Mouse (Mus musculus): ENCODE measurements around the gene Iars. TPM values are rescaled to one million over a fixed set of nuclear protein-coding genes. Genes with fewer than 3 reads are reported as not detected.
A peak's percentile ranks its signal among the peaks of the same experiment; 100 is the strongest.
"Not testable (repeated sequence)": the region's sequence is repeated elsewhere in the genome, so short reads cannot be mapped to it uniquely, and the experiment has no call there.

The Iars gene
- polyA plus RNA-seq, 1 experiment from 2014 or later = 109 TPM

DNA sequence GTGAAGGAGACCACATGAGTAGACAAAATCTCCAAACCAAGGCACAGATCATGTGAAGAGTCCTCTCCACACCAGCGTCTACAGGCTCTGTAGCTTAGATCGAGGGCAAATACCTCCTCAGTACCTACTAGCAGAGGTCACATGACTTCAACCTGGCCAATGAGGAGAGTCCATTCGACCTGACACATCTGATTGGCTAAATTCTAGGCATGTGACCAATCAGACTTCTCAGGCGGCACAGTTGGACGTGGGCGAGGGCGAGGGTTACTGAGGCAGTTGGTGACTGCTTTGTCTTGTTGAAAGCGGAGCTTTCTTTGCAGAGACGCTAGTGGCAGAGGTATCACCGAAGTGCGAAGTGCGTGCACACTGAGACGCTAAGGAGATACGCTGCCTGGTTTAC, 80.3 kb downstream of the Iars start:
- Histone ChIP-seq H3K27ac (ENCODE audit: low read depth, low read length) (no peak overlapping the region), H3K36me3 (ENCODE audit: control insufficient read depth, insufficient read depth, low read length) (no peaks in the 10 kb centered on the region), H3K9me3 (ENCODE audit: control insufficient read depth, low read length) (no peaks in the 10 kb centered on the region), H3K9ac (ENCODE audit: low read length) (no peak overlapping the region), H3K27me3 (ENCODE audit: control insufficient read depth, insufficient read depth, low read length) (no peaks in the 10 kb centered on the region), H3K4me3 (ENCODE audit: low read depth, low read length) (no peak overlapping the region), H3K4me2 (no peak overlapping the region), H3K4me1 (ENCODE audit: control insufficient read depth, insufficient read depth, low read length) (no peaks in the 10 kb centered on the region)
- 88% methylated on average over 14 of the region's 14 CpGs for WGBS
- DNase-seq (ENCODE audit: low spot score, missing footprints) = no peak
- ATAC-seq (ENCODE audit: low FRiP score) = no peak

DNA sequence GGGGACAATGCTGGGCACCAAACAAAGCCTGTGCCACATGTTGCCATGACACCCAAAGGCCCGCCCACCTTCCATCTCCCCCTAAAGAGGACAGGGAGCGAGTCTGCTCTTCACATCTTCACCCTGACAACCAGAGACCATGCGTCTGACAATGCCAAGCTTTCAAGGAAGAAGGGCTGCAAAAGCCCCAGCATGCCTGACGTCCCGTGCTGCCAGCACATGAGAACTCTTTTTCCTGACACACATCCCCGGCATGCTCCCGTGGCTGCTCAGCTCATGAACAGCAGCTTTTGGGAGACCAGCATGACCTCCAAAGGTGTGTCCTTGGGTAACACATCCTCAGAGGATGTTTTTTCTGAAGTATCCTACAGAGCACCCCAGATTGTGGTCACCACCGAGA, 83.4 kb downstream of the Iars start:
- Histone ChIP-seq H3K36me3 (ENCODE audit: control insufficient read depth, insufficient read depth, low read length) (no peaks in the 10 kb centered on the region), H3K9me3 (ENCODE audit: control insufficient read depth, low read length) (no peaks in the 10 kb centered on the region), H3K9ac (ENCODE audit: low read length) (no peak overlapping the region), H3K4me1 (ENCODE audit: control insufficient read depth, insufficient read depth, low read length) (no peaks in the 10 kb centered on the region), H3K27me3 (ENCODE audit: control insufficient read depth, insufficient read depth, low read length) (no peaks in the 10 kb centered on the region), H3K4me3 (ENCODE audit: low read depth, low read length) (no peak overlapping the region), H3K4me2 (no peak overlapping the region), H3K27ac (ENCODE audit: low read depth, low read length) (no peak overlapping the region)
- no peak for ATAC-seq (ENCODE audit: low FRiP score)
- 82% methylated on average over 8 of the region's 8 CpGs for WGBS
- DNase-seq (ENCODE audit: low spot score, missing footprints) = no peak

DNA sequence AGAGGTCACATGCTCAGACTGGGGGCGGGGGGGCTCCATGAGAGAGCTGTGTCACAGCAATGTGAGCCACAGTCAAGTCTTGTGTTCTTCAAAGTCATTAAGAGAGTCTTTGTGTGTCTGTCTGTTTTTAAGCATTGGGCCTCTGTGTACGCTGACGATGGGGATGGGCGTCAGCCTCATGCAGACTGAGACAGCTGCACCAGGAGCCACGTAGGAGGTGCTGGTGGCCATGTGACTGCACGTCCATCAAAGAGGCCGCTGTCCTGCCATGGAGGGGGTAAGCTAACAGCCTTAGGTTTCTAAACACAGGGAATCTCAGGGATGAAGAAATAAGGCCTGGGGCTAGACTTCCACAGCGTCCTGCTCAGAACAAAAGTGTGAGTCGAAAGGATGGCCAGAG, 84.4 kb downstream of the Iars start:
- H3K9ac ChIP-seq (ENCODE audit: low read length) = no peak overlapping the region
- ATAC-seq (ENCODE audit: low FRiP score) (0 out of 2 replicates have a peak, but pooled peaks have one; percentile 38), DNase-seq (ENCODE audit: low spot score, missing footprints) (no peak)
- H3K27ac ChIP-seq (ENCODE audit: low read depth, low read length) = no peak overlapping the region
- WGBS = 83% methylated on average over 9 of the region's 9 CpGs
- no peak overlapping the region for H3K4me3 ChIP-seq (ENCODE audit: low read depth, low read length)
- no peaks in the 10 kb centered on the region for H3K9me3 ChIP-seq (ENCODE audit: control insufficient read depth, low read length)
- no peaks in the 10 kb centered on the region for H3K36me3 ChIP-seq (ENCODE audit: control insufficient read depth, insufficient read depth, low read length)
- H3K4me1 ChIP-seq (ENCODE audit: control insufficient read depth, insufficient read depth, low read length) = no peaks in the 10 kb centered on the region
- no peak overlapping the region for H3K4me2 ChIP-seq
- H3K27me3 ChIP-seq (ENCODE audit: control insufficient read depth, insufficient read depth, low read length) = no peaks in the 10 kb centered on the region

DNA sequence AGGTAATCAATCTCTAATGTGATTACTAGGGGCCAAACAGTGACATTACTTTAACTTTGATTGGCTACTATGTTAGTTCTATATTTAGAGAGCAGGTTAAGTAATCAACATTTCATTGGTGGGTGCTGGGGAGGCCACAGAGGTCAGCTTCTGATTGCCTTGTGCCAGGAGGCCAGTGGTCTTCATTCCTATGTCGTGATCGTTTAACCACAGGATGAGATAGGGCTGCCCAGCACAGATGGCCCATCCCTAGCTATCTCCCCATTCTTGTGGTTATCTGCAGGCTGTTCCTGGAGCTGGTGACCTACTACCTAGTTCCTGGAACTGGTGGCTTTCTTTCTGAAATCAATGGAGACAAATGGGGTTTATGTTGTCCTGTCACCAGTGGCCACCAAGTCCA, 86.1 kb downstream of the Iars start:
- no peaks in the 10 kb centered on the region for H3K27me3 ChIP-seq (ENCODE audit: control insufficient read depth, insufficient read depth, low read length)
- WGBS = 83% methylated on average over 2 of the region's 2 CpGs

DNA sequence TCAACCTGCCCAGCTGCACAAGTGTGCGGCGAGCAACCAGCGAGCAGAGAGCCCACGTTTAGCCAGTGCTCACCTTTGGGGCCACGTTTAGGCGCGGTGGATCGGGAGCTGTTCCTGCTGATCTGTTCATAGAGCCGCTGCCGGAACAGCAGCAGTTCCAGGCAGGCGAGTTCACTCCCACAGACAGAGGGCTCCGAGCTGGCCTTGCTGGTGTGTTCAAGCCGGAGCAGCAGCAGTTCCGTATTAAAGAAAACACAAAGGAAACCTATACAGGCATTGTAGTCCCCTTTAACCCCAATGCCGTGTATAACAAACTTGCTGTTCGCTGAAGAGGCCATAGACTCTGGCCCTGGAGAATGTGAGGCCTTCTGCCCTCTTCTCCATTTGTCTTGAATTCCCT, 87.2 kb downstream of the Iars start:
- 82% methylated on average over 16 of the region's 16 CpGs for WGBS
- no peak for ATAC-seq (ENCODE audit: low FRiP score)

More for the DNA sequence above, 86.1 kb downstream of the Iars start:
- H3K4me2 ChIP-seq = no peak overlapping the region
- H3K9ac ChIP-seq (ENCODE audit: low read length) = no peak overlapping the region
- H3K9me3 ChIP-seq (ENCODE audit: control insufficient read depth, low read length) = no peaks in the 10 kb centered on the region
- H3K36me3 ChIP-seq (ENCODE audit: control insufficient read depth, insufficient read depth, low read length) = no peaks in the 10 kb centered on the region
- no peak overlapping the region for H3K4me3 ChIP-seq (ENCODE audit: low read depth, low read length)
- H3K4me1 ChIP-seq (ENCODE audit: control insufficient read depth, insufficient read depth, low read length) = no peaks in the 10 kb centered on the region
- no peak for ATAC-seq (ENCODE audit: low FRiP score)
- no peak overlapping the region for H3K27ac ChIP-seq (ENCODE audit: low read depth, low read length)
- no peak for DNase-seq (ENCODE audit: low spot score, missing footprints)

DNA sequence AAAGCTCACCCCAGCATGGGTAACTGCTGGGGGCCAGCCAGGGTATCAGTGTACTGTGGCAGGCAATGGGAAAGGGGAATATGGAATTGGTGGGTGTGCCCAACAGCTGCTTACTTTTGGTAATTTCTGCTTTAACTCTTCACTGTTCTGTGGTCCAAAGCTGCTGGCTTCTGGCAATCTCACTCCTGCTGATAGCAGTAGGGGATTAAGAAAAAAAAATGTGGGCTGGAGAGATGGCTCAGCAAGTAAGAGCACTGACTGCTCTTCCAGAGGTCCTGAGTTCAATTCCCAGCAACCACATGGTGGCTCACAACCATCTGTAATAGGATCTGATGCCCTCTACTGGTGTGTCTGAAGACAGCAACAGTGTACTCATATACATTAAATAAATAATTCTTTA, 89.6 kb downstream of the Iars start:
- H3K9me3 ChIP-seq (ENCODE audit: control insufficient read depth, low read length); H3K36me3 ChIP-seq (ENCODE audit: control insufficient read depth, insufficient read depth, low read length); H3K27ac ChIP-seq (ENCODE audit: low read depth, low read length); ATAC-seq (ENCODE audit: low FRiP score); H3K4me3 ChIP-seq (ENCODE audit: low read depth, low read length); DNase-seq (ENCODE audit: low spot score, missing footprints); H3K27me3 ChIP-seq (ENCODE audit: control insufficient read depth, insufficient read depth, low read length); H3K4me2 ChIP-seq; H3K4me1 ChIP-seq (ENCODE audit: control insufficient read depth, insufficient read depth, low read length); H3K9ac ChIP-seq (ENCODE audit: low read length): not testable (repeated sequence)

More for the DNA sequence above, 87.2 kb downstream of the Iars start:
- no peak overlapping the region for H3K4me2 ChIP-seq
- no peaks in the 10 kb centered on the region for H3K36me3 ChIP-seq (ENCODE audit: control insufficient read depth, insufficient read depth, low read length)
- no peak for DNase-seq (ENCODE audit: low spot score, missing footprints)
- H3K4me1 ChIP-seq (ENCODE audit: control insufficient read depth, insufficient read depth, low read length) = no peaks in the 10 kb centered on the region
- no peak overlapping the region for H3K9ac ChIP-seq (ENCODE audit: low read length)
- no peak overlapping the region for H3K27ac ChIP-seq (ENCODE audit: low read depth, low read length)
- H3K4me3 ChIP-seq (ENCODE audit: low read depth, low read length) = no peak overlapping the region
- H3K27me3 ChIP-seq (ENCODE audit: control insufficient read depth, insufficient read depth, low read length) = no peaks in the 10 kb centered on the region
- no peaks in the 10 kb centered on the region for H3K9me3 ChIP-seq (ENCODE audit: control insufficient read depth, low read length)

Other genes starting within 250 kb of the Iars start
- gene Tes3-ps, start 188.8 kb upstream of the Iars start, polyA plus RNA-seq (2014; fragmentation: Nextera tagmentation; extraction: Ambion mirVana) = 0.61 and 0.62 TPM in 2 replicates
- gene Ecm2, start 177.3 kb upstream of the Iars start, polyA plus RNA-seq (2014; fragmentation: Nextera tagmentation; extraction: Ambion mirVana) = 0.55 and 1.2 TPM in 2 replicates
- 0.05 and 0.66 TPM in 2 replicates for gene Aspn, start 137.7 kb upstream of the Iars start, polyA plus RNA-seq (2014; fragmentation: Nextera tagmentation; extraction: Ambion mirVana)
- gene Omd, start 99.6 kb upstream of the Iars start, polyA plus RNA-seq (2014; fragmentation: Nextera tagmentation; extraction: Ambion mirVana) = 0.32 and 0.38 TPM in 2 replicates
- 10.2 and 12.4 TPM in 2 replicates for gene Ogn, start 74.1 kb upstream of the Iars start, polyA plus RNA-seq (2014; fragmentation: Nextera tagmentation; extraction: Ambion mirVana)
- 40.7 and 45.1 TPM in 2 replicates for gene Cenpp, start 29.3 kb upstream of the Iars start, polyA plus RNA-seq (2014; fragmentation: Nextera tagmentation; extraction: Ambion mirVana)
- 24.0 and 24.1 TPM in 2 replicates for gene Nol8, start 29.0 kb upstream of the Iars start, polyA plus RNA-seq (2014; fragmentation: Nextera tagmentation; extraction: Ambion mirVana)
- 0.08 TPM in 1 of 2 replicates, not detected in the other for gene Gm30302, start 116.9 kb downstream of the Iars start, polyA plus RNA-seq (2014; fragmentation: Nextera tagmentation; extraction: Ambion mirVana)